Mouse (Mus musculus): ENCODE data around the gene Sult5a1.

- TF ChIP-seq POLR2A (IDR thresholded peaks at IDR 0.05; ENCODE audit: borderline replicate concordance, insufficient read depth, low read length) = no peak
- TF ChIP-seq CTCF (IDR thresholded peaks at IDR 0.05; ENCODE audit: borderline replicate concordance, insufficient read depth, low read depth, low read length) = no peak
These were observed 16.2 kb downstream of the Sult5a1 start for GRCm38 (mm10) chr8:123141741-123142462.

Data from cerebellum, adult 2 months (tissue).